Mouse (Mus musculus): Measurements from ENCODE around the gene Btnl10. TPM values are rescaled to one million over a fixed set of nuclear protein-coding genes. Genes with fewer than 3 reads are reported as not detected.

The Btnl10 gene
- polyA plus RNA-seq, 1 experiment from 2014 or later = 0.40 TPM

GRCm38 (mm10) chr11:58955143-58955867, 37.6 kb downstream of the Btnl10 start:
- H3K9me3 ChIP-seq (ENCODE audit: control insufficient read depth, low read length) = no peaks in the 10 kb centered on the region
- peak; percentile 19; the same call in 1 of the 2 replicates for ATAC-seq
- WGBS = under 1% methylated on average over 20 of the region's 20 CpGs
- H3K36me3 ChIP-seq (ENCODE audit: control insufficient read depth, insufficient read depth, low read length) = peaks cover 6% of the 10 kb centered on the region; the same call in 1 of the 2 replicates
- H3K4me3 ChIP-seq (ENCODE audit: low read length) = peak overlapping the region; percentile 66
- H3K4me2 ChIP-seq (ENCODE audit: low read depth, low read length) = peak overlapping the region; percentile 66
- peak overlapping the region; percentile 99 for H3K27ac ChIP-seq (ENCODE audit: low read length)
- peaks cover 30% of the 10 kb centered on the region for H3K4me1 ChIP-seq (ENCODE audit: control insufficient read depth, insufficient read depth, low read length)
- H3K9ac ChIP-seq (ENCODE audit: low read depth, low read length) = peak overlapping the region; percentile 86
- no peaks in the 10 kb centered on the region for H3K27me3 ChIP-seq (replicated peaks; ENCODE audit: control insufficient read depth, insufficient read depth, low read length)

DNA sequence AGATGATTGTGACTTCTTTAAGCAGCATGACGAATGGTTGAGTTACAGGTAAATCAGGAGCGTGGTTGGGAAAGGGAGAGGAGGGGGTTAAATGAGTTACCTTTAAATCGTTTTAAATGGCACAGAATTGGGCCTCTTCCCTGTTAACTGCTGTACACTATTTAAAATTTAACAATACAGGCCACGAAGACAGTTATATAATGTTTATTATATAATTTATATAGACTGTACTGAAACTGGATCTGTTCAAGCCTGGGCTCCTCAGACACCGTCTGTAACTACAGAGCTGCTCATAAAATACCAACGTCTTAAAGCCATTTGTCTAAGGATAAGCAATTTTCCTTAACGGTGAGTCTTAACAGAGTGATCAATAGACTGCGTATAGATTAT, 38.2 kb downstream of the Btnl10 start:
- peak overlapping the region; percentile 66 for H3K4me2 ChIP-seq (ENCODE audit: low read depth, low read length)
- no peaks in the 10 kb centered on the region for H3K9me3 ChIP-seq (ENCODE audit: control insufficient read depth, low read length)
- H3K27ac ChIP-seq (ENCODE audit: low read length) = 0 out of 2 replicates have a peak overlapping the region, but pooled peaks have one; percentile 99
- H3K9ac ChIP-seq (ENCODE audit: low read depth, low read length) = peak overlapping the region; percentile 86
- peak overlapping the region; percentile 66 for H3K4me3 ChIP-seq (ENCODE audit: low read length)
- H3K27me3 ChIP-seq (replicated peaks; ENCODE audit: control insufficient read depth, insufficient read depth, low read length) = no peaks in the 10 kb centered on the region
- ATAC-seq = no peak
- H3K4me1 ChIP-seq (ENCODE audit: control insufficient read depth, insufficient read depth, low read length) = peaks cover 30% of the 10 kb centered on the region
- WGBS = 11% methylated on average over 8 of the region's 8 CpGs
- peaks cover 6% of the 10 kb centered on the region; the same call in 1 of the 2 replicates for H3K36me3 ChIP-seq (ENCODE audit: control insufficient read depth, insufficient read depth, low read length)

DNA sequence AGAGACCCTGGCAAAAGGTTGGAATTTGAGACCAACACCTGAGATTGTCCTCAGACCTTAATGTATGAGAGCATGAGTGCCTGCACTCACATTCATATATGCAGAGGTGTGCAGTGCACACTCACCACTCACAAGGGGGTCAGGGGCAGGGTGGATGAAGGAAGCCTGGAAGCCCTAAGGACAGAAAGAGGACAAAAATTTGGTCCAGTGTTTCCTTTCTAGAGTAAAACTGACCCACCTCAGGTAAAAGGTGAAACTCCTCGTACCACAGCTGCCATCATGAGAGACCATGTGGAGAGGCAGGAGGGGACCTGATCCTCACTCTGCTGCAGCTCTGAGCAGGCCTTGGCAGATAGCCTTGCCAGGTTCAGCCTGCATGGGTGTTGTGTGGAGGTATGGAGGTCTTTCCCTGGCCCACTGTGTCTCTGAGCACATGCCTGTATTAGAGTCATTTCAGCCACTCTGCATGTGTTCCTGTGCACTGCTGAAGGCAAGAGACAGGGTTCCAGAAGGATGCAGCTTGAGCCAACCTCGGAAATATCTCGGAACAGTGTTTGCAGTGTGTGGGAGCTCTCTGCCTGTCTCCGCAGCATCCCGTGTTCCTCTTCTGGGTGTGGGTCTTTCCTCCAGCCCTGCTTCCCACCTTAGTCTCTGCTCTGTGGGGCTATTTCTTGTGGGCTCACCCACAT, 39.7 kb downstream of the Btnl10 start:
- peak overlapping the region; percentile 66 for H3K4me2 ChIP-seq (ENCODE audit: low read depth, low read length)
- peak overlapping the region; percentile 66 for H3K4me3 ChIP-seq (ENCODE audit: low read length)
- 0 out of 2 replicates have a peak, but pooled peaks cover 2% of the 10 kb centered on the region for H3K27me3 ChIP-seq (replicated peaks; ENCODE audit: control insufficient read depth, insufficient read depth, low read length)
- H3K36me3 ChIP-seq (ENCODE audit: control insufficient read depth, insufficient read depth, low read length) = peaks cover 6% of the 10 kb centered on the region; the same call in 1 of the 2 replicates
- no peak overlapping the region for H3K27ac ChIP-seq (ENCODE audit: low read length)
- peaks cover 30% of the 10 kb centered on the region for H3K4me1 ChIP-seq (ENCODE audit: control insufficient read depth, insufficient read depth, low read length)
- H3K9ac ChIP-seq (ENCODE audit: low read depth, low read length) = peak overlapping the region; percentile 86; the same call in 1 of the 2 replicates
- ATAC-seq = no peak
- 89% methylated on average over 5 of the region's 5 CpGs for WGBS
- H3K9me3 ChIP-seq (ENCODE audit: control insufficient read depth, low read length) = peaks cover 5% of the 10 kb centered on the region; the same call in 1 of the 2 replicates

DNA sequence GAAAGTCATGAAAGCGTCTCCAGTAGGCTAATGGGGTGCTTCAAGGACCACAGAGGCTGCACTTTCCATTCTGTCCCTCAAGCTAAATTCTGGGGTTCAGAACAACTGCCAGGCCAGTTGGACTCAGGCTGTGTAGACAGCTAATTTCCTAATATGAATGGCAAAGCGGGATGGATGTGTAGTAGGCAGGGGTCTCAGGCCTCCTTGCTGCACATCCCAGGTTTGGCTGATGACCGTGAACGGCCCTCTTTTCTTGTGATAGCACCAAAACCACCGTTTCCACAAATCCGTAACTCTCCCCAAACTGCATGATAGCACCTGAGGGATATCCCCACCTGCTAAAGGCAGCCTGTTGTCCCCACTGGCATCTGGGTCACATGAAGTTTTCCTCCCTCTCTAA, 40.8 kb downstream of the Btnl10 start:
- Histone ChIP-seq H3K27me3 (replicated peaks; ENCODE audit: control insufficient read depth, insufficient read depth, low read length) (peaks cover 2% of the 10 kb centered on the region; the same call in 1 of the 2 replicates), H3K4me1 (ENCODE audit: control insufficient read depth, insufficient read depth, low read length) (peaks cover 27% of the 10 kb centered on the region), H3K9me3 (ENCODE audit: control insufficient read depth, low read length) (peaks cover 5% of the 10 kb centered on the region; the same call in 1 of the 2 replicates), H3K9ac (ENCODE audit: low read depth, low read length) (no peak overlapping the region), H3K27ac (ENCODE audit: low read length) (no peak overlapping the region), H3K36me3 (ENCODE audit: control insufficient read depth, insufficient read depth, low read length) (peaks cover 6% of the 10 kb centered on the region; the same call in 1 of the 2 replicates), H3K4me2 (ENCODE audit: low read depth, low read length) (no peak overlapping the region), H3K4me3 (ENCODE audit: low read length) (no peak overlapping the region)
- no peak for ATAC-seq
- WGBS = 86% methylated on average over 6 of the region's 6 CpGs

DNA sequence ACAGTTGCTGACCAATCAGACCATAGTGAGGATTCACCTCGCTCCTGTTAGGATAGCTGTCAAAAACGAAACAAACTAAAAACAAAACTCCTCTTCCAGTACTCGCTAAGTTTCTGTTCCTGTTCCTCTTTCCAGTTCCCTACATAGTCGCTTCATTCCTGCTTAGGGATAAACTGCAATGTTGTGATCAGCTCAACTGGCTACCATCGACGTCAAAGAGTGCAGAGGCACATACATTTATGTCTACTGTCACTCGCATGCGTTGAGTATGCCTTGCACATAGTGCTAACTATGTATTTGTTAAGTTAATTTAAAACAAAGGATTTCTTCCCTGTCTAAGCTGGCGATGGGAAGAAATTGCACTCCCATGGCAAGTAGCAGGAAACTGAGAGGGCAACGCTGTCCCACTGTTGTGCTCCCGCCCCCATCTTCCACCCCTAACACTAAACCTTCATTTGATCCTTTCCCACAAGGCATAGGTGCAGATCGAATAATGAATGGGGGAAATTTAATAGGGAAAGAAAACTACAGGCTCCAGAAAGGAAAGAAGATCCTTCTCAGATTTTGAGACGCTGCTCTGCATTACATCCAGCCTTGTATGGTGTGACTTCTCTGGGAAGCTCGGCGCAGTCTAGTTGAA, 41.6 kb downstream of the Btnl10 start:
- Histone ChIP-seq H3K36me3 (ENCODE audit: control insufficient read depth, insufficient read depth, low read length) (peaks cover 6% of the 10 kb centered on the region; the same call in 1 of the 2 replicates), H3K27ac (ENCODE audit: low read length) (no peak overlapping the region), H3K9me3 (ENCODE audit: control insufficient read depth, low read length) (peaks cover 5% of the 10 kb centered on the region; the same call in 1 of the 2 replicates), H3K4me1 (ENCODE audit: control insufficient read depth, insufficient read depth, low read length) (peaks cover 27% of the 10 kb centered on the region), H3K4me3 (ENCODE audit: low read length) (peak overlapping the region; percentile 49; the same call in 1 of the 2 replicates), H3K4me2 (ENCODE audit: low read depth, low read length) (peak overlapping the region; percentile 88), H3K27me3 (replicated peaks; ENCODE audit: control insufficient read depth, insufficient read depth, low read length) (peaks cover 2% of the 10 kb centered on the region; the same call in 1 of the 2 replicates), H3K9ac (ENCODE audit: low read depth, low read length) (0 out of 2 replicates have a peak overlapping the region, but pooled peaks have one; percentile 4)
- ATAC-seq = no peak
- WGBS = 32% methylated on average over 15 of the region's 15 CpGs

DNA sequence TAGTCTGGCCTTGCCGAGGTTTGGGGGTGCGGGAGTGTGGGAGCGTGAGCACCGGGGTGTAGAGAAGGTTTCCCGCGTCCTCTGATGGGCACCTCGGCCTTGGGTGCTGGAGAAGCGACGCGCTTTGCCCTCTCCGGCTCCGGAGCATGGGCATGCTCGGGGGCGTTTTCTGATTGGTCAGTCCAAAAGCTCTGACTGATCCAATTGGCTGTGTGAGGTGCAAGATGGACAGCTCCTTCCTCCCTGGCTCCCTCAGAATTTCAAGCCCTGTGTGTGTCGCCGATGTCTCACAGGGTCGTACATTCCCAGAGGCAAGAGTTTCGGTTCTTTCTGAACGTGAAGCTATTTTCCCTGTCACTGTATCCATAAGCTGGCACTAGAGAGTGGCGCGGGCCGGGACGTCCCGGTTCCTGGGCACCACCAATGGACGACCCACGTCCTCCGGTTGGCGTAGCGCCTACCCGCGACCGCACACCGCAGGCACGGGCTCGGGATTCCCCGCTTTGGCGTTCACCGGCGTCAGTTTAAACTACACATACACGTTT, 42.3 kb downstream of the Btnl10 start:
- Histone ChIP-seq H3K9ac (ENCODE audit: low read depth, low read length) (peak overlapping the region; percentile 50; the same call in 1 of the 2 replicates), H3K27me3 (replicated peaks; ENCODE audit: control insufficient read depth, insufficient read depth, low read length) (peaks cover 2% of the 10 kb centered on the region; the same call in 1 of the 2 replicates), H3K9me3 (ENCODE audit: control insufficient read depth, low read length) (peaks cover 5% of the 10 kb centered on the region; the same call in 1 of the 2 replicates), H3K4me3 (ENCODE audit: low read length) (peak overlapping the region; percentile 49), H3K4me1 (ENCODE audit: control insufficient read depth, insufficient read depth, low read length) (peaks cover 29% of the 10 kb centered on the region), H3K36me3 (ENCODE audit: control insufficient read depth, insufficient read depth, low read length) (peaks cover 6% of the 10 kb centered on the region; the same call in 1 of the 2 replicates), H3K27ac (ENCODE audit: low read length) (no peak overlapping the region; the same call in 1 of the 2 replicates), H3K4me2 (ENCODE audit: low read depth, low read length) (peak overlapping the region; percentile 88)
- peak; percentile 84 for ATAC-seq
- WGBS = 3% methylated on average over 40 of the region's 40 CpGs

GRCm38 (mm10) chr11:58961364-58962177, 43.9 kb downstream of the Btnl10 start:
- ATAC-seq = no peak
- Histone ChIP-seq H3K4me1 (ENCODE audit: control insufficient read depth, insufficient read depth, low read length) (peaks cover 31% of the 10 kb centered on the region), H3K36me3 (ENCODE audit: control insufficient read depth, insufficient read depth, low read length) (peaks cover 6% of the 10 kb centered on the region; the same call in 1 of the 2 replicates), H3K4me2 (ENCODE audit: low read depth, low read length) (no peak overlapping the region), H3K4me3 (ENCODE audit: low read length) (no peak overlapping the region), H3K9me3 (ENCODE audit: control insufficient read depth, low read length) (peaks cover 5% of the 10 kb centered on the region; the same call in 1 of the 2 replicates), H3K9ac (ENCODE audit: low read depth, low read length) (no peak overlapping the region), H3K27me3 (replicated peaks; ENCODE audit: control insufficient read depth, insufficient read depth, low read length) (peaks cover 2% of the 10 kb centered on the region; the same call in 1 of the 2 replicates), H3K27ac (ENCODE audit: low read length) (no peak overlapping the region)
- 58% methylated on average over 50 of the region's 50 CpGs for WGBS

GRCm38 (mm10) chr11:58963543-58963942, 45.8 kb downstream of the Btnl10 start:
- 32% methylated on average over 17 of the region's 17 CpGs for WGBS
- H3K4me2 ChIP-seq (ENCODE audit: low read depth, low read length) = no peak overlapping the region
- no peak for ATAC-seq
- H3K27me3 ChIP-seq (replicated peaks; ENCODE audit: control insufficient read depth, insufficient read depth, low read length) = peaks cover 2% of the 10 kb centered on the region; the same call in 1 of the 2 replicates
- no peaks in the 10 kb centered on the region for H3K36me3 ChIP-seq (ENCODE audit: control insufficient read depth, insufficient read depth, low read length)
- H3K27ac ChIP-seq (ENCODE audit: low read length) = no peak overlapping the region
- H3K9me3 ChIP-seq (ENCODE audit: control insufficient read depth, low read length) = peaks cover 5% of the 10 kb centered on the region; the same call in 1 of the 2 replicates
- H3K4me1 ChIP-seq (ENCODE audit: control insufficient read depth, insufficient read depth, low read length) = peaks cover 17% of the 10 kb centered on the region
- H3K9ac ChIP-seq (ENCODE audit: low read depth, low read length) = no peak overlapping the region
- H3K4me3 ChIP-seq (ENCODE audit: low read length) = no peak overlapping the region
